Mouse (Mus musculus): ENCODE measurements around the gene Cct6b.

The Cct6b gene

GRCm38 (mm10) chr11:82763742-82764437, at the start of gene Cct6b, which contains the start of gene Zfp830:
Cct6b (minus strand) TSS chr11:82764321.
Zfp830 (plus strand) TSS chr11:82764345.
- peak; percentile 93 for DNase-seq (ENCODE audit: low spot score)

GRCm38 (mm10) chr11:82808485-82808884, 44.4 kb upstream of the Cct6b start:
- DNase-seq (ENCODE audit: low spot score) = no peak

GRCm38 (mm10) chr11:82807370-82807769, 43.2 kb upstream of the Cct6b start:
- DNase-seq (ENCODE audit: low spot score) = no peak

- no peak for DNase-seq (ENCODE audit: low spot score)
These were observed 42.5 kb upstream of the Cct6b start for GRCm38 (mm10) chr11:82806656-82807055.

- no peak for DNase-seq (ENCODE audit: low spot score)
These were observed 19.3 kb upstream of the Cct6b start for GRCm38 (mm10) chr11:82783453-82783852.

- no peak for DNase-seq (ENCODE audit: low spot score)
These were observed 18.1 kb upstream of the Cct6b start for GRCm38 (mm10) chr11:82782197-82782596.

GRCm38 (mm10) chr11:82780983-82781903, 17.1 kb upstream of the Cct6b start, which contains the start of gene Lig3:
Lig3 (plus strand) TSS chr11:82781108.
- DNase-seq (ENCODE audit: low spot score) = peak; percentile 96

- DNase-seq (ENCODE audit: low spot score) = no peak
These were observed 16.0 kb upstream of the Cct6b start for GRCm38 (mm10) chr11:82780134-82780533.

- no peak for DNase-seq (ENCODE audit: low spot score)
These were observed 360 bp upstream of the Cct6b start for GRCm38 (mm10) chr11:82764438-82764924.

- DNase-seq (ENCODE audit: low spot score) = no peak
These were observed 860 bp downstream of the Cct6b start for GRCm38 (mm10) chr11:82763261-82763660.

- DNase-seq (ENCODE audit: low spot score) = no peak
These were observed 1.8 kb downstream of the Cct6b start for GRCm38 (mm10) chr11:82762286-82762829.

GRCm38 (mm10) chr11:82755919-82756318, 8.2 kb downstream of the Cct6b start:
- no peak for DNase-seq (ENCODE audit: low spot score)

GRCm38 (mm10) chr11:82752349-82753115, 11.6 kb downstream of the Cct6b start:
- DNase-seq (ENCODE audit: low spot score) = no peak

- DNase-seq (ENCODE audit: low spot score) = peak; percentile 16
These were observed 17.2 kb downstream of the Cct6b start for GRCm38 (mm10) chr11:82746857-82747366.

- DNase-seq (ENCODE audit: low spot score) = peak; percentile 42
These were observed 18.0 kb downstream of the Cct6b start for GRCm38 (mm10) chr11:82746138-82746537.

- DNase-seq (ENCODE audit: low spot score) = no peak
These were observed 25.1 kb downstream of the Cct6b start for GRCm38 (mm10) chr11:82739006-82739405.

GRCm38 (mm10) chr11:82734227-82734626, 29.9 kb downstream of the Cct6b start:
- no peak for DNase-seq (ENCODE audit: low spot score)

- no peak for DNase-seq (ENCODE audit: low spot score)
These were observed 37.3 kb downstream of the Cct6b start for GRCm38 (mm10) chr11:82726862-82727261.

GRCm38 (mm10) chr11:82719294-82719693, 44.8 kb downstream of the Cct6b start:
- DNase-seq (ENCODE audit: low spot score) = no peak

GRCm38 (mm10) chr11:82712681-82713080, 51.4 kb downstream of the Cct6b start:
- DNase-seq (ENCODE audit: low spot score) = no peak

- no peak for DNase-seq (ENCODE audit: low spot score)
These were observed 55.2 kb downstream of the Cct6b start for GRCm38 (mm10) chr11:82708934-82709333.
